Mouse (Mus musculus) gonadal fat pad, adult 2 months (tissue): ENCODE results near the gene Pde4d. TPM values are rescaled to one million over a fixed set of nuclear protein-coding genes. Genes with fewer than 3 reads are reported as not detected.

Experiments used
- DNase-seq: peaks from one replicate; pipeline ENCODE4 v3.0.0-alpha.2; 2012; ENCODE audit warnings: low read depth
- polyA plus RNA-seq: library from polyadenylated mRNA; depleted of rRNA; stranded (reverse); fragments of >200 nt; gene quantifications from 2 replicates; pipeline ENCODE4 v1.2.3, GENCODE M21; 2012

The Pde4d gene
- polyA plus RNA-seq, 1 experiment = 10.0 TPM

DNA sequence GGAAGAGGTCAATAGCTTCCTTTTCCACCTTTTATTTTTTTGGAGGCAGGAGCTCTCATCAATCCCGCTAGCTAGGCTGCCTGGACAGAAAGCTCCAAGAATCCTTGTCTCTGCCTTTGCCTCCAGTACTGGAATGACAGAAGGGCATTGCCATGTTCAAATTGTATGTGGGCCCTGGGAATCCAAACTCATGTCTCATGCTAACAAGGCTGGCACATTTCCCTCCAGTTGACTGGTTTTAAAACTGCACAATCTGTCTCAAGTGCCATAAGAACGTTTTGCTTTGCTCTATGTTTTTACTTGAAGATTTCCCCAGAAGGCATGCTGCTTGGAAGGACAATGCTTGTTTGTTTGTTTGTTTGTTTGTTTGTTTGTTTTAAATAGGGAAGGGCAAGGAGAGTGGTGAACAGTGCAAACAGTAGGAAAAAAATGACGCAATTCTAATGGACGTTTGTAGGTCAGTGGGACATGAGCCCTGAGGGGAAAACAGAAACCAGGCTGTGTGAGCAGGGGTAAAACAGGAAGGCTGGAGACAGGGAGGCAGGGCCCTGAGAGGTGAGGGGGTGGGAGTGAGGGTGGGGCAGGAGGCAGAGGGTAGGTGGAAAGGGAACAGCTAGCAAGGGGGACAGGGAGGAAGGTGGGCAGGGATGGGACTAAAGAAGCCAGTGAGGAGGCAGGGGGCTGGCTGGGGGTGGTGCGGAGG is 784.3 kb downstream of the Pde4d start:
- no peak for DNase-seq

DNA sequence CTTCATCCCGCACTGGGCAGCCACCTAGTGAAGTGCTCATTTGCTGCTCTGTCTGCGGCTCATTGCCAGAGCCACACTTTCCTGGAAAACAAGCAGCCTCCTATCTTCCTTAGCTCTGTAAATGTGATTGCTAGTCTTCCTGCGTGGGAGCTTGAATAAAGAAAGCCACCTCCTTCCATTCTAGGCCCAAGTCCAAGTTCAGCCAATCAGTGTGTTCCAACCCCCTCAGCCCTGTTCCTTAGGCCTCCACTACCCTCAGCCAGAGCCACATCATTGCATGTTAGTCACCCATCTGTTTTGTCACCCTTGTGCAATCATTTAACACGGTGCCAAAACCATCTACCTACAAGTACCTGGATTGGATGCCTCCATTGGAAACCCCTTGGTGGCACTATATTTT is 786.3 kb downstream of the Pde4d start:
- DNase-seq = peak; percentile 92

DNA sequence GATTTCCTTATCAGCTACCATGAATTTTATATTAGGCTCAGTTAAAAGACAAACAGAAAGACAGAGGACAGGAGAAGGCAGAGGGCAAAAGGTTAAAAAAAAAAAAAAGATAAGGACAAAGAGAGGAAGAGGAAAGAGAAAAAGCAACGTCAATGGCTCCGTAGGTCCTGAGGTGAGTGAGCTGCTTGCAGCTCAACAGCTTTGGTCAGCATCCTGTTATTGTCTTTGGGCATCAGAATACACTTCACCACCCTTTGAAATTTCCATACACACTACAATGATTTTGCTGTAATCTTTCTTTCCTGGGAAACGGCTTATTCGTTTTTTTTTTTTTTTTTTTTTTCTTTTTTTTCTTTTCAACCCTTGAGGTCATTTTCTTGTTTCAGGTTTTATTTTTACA is 788.9 kb downstream of the Pde4d start:
- no peak for DNase-seq

DNA sequence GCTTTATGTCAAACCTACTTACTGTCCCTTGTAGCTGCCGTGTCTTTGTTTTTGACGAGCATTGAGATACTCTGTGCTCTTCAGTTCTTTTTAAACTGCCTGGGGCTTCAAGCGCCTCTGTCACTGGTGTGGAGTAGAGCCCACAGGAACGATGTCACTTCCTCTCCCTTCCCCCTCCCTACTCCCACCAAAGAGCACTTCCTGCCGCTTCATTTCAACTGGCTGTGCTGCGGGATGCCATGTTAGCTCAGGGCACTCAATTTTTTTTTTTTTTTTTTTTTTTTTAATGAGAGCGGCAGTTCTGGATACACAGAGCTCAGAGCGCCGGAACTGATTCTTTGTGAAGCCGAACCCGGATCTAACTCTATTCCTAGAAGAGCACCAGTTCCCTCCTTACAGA is 789.5 kb downstream of the Pde4d start:
- DNase-seq = no peak

- no peak for DNase-seq
Observed at GRCm38 (mm10) chr13:109242456-109243050, 792.8 kb downstream of the Pde4d start.

- DNase-seq = no peak
Observed at GRCm38 (mm10) chr13:109243160-109243559, 793.4 kb downstream of the Pde4d start.

DNA sequence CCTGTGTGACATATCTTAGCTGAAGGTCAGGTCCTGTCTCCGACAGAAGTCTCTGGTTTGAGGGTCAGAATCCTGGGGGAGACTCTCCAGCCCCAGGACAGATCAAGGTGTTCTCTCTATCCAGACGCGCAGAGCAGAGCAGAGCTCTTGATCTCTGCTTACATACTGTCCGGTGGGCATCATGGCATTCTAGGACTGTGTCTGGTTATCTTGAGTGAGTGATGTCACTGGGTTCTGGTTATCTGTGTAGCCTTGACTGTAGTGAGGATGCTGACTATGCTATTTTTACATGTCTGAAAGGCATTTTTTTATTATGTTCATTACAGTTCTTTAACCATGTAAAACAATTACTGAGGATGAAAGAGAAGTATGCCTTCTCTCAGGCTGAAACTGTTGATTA is 797.3 kb downstream of the Pde4d start:
- no peak for DNase-seq

GRCm38 (mm10) chr13:109249315-109249714 is 799.6 kb downstream of the Pde4d start:
- DNase-seq = no peak

- no peak for DNase-seq
Observed at GRCm38 (mm10) chr13:109255634-109256033, 805.9 kb downstream of the Pde4d start.

DNA sequence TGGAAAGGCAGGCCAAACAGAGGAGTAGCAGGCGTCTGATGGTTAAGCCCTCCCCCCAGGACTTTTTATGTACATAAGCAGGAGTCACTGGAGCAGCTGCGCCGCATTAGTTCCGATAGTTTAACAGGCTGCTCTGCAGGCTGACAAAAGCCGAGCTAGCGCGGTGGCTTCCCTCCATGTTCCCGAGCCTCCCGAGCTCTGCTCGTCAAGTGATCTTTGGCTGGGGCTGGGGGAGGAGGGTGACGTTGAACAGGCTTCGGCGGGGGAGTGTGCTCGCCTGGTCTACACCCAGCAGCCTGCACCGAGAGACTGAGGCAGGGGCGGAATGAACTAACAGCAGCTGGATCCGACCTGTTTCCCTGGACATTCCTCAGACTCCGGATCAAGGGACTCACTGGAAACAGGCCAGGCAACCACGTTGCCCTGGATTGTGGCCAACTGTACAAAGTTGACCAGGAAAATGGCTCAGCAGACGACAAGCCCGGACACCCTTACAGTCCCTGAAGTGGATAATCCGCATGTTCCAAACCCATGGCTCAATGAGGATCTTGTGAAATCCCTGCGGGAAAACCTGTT is 810.6 kb downstream of the Pde4d start:
- DNase-seq = peak; percentile 92

GRCm38 (mm10) chr13:109260796-109261516 is 811.2 kb downstream of the Pde4d start:
- no peak for DNase-seq

GRCm38 (mm10) chr13:109261642-109262220 is 812.0 kb downstream of the Pde4d start:
- DNase-seq = no peak

DNA sequence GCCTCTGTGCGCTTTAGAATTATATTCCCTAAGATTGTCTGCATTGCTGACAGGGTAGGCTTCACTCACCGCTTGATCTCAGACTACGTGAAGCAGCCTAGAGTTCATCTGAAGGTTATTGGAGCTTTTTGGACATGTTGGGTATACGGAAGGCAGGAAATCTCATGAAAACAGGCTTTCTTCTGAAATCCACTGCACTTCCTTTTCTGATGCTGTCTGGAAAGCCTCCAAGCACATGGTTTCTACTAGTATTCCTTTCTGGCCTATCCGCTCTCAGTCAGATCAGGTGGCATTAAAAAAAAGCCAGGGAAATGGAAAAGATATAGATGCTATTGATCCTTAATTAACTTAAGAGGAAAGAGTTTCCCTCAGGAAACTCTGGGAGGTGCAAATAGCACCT is 812.8 kb downstream of the Pde4d start:
- no peak for DNase-seq

GRCm38 (mm10) chr13:109263833-109264232 is 814.1 kb downstream of the Pde4d start:
- no peak for DNase-seq

- no peak for DNase-seq
Observed at GRCm38 (mm10) chr13:109268253-109268652, 818.5 kb downstream of the Pde4d start.

- DNase-seq = no peak
Observed at GRCm38 (mm10) chr13:109268659-109269322, 819.0 kb downstream of the Pde4d start.

DNA sequence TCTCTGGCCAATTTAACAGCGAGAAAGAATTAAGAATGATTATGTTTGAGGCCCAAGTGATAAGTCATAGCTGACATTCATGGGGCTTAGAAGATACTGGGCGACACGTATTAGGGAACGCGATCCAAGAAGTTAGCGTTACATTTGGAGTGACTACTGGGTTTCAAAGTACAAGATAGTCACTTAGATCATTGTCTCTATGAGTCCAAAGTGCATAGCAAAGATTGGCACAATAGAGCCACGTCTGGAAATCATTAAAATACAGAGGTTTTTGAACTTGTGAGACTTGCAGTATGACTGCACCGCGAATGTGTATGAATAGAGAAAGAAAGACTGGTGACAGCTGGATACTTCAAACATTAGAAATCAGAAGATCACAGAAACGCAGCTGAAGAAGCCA is 825.1 kb downstream of the Pde4d start:
- DNase-seq = no peak

GRCm38 (mm10) chr13:109277792-109278191 is 828.0 kb downstream of the Pde4d start:
- no peak for DNase-seq

DNA sequence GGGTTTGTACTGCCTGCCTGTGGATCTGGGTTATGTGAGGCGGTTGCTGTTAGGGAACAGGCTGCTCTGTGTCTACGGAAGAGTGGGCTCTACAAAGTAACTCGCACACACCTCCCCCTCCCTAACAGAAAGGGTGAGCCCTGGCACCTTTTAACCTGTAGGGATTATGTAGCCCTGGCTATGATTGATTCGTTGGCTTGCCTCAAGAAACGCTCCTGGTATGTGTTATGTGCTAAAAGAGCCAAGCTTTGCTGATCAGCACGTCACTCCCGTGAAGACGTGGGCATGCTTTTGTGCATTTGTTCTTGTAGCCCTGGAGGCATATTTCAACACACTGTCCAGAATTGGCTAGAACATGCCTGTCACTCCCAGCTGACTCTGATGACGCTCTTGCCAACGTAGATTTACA is 828.8 kb downstream of the Pde4d start:
- DNase-seq = peak; percentile 91

GRCm38 (mm10) chr13:109279211-109279610 is 829.5 kb downstream of the Pde4d start:
- no peak for DNase-seq

DNA sequence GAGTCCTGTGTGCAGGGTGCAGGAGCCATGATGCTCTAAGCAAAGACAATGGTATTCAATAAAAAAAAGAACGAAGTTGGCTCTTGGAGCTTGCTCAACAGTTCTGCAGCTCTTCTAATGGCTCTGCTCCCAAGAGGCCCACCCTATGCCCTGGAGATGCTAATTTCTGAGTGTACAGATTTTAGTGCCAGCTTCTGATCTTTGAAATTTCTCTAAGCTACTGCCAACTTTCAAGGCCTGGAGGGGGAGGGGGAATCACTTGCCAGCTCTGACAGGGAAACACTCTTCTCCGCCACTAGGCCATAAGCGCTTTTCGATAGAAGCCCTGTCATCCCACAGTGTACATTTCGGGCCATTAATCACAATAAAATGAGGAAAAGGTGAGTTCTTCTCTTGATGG is 830.7 kb downstream of the Pde4d start:
- DNase-seq = no peak

DNA sequence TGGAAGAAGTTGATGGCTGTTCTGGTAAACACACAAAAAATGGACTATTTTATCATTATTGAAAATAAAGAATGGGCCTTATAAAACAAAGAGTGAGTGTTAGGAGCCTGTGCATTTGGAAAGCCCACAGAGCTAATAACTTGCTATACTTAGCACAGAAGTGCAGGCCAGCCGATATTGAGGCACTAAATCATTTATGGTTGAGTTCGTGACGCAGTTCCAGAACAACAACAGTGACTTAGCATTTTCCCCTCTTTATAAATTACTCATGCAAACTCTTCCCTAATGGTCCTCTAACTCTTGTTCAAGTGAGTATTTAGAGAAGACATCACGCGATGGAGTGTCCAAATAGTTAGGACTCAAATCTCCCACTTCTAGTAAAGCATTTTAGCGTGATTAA is 837.7 kb downstream of the Pde4d start:
- DNase-seq = no peak
